Mouse (Mus musculus) forebrain, embryonic 13.5 days (tissue): ENCODE measurements at regions not wholly inside any gene's neighbourhood (a gene's known extent, or its start where the extent isn't known, plus 50 kb on each side); places are given as distances from the start of the nearest gene placed in this dataset.
A peak's percentile ranks its signal among the peaks of the same experiment; 100 is the strongest.

Experiments
- ATAC-seq: fragments of 200-750 bp; cut with Nextera tagmentation; 2 replicates; pipeline ENCODE4 v1.8.0; 2017
- H3K27ac ChIP-seq: fragments of 300-500 bp; sonication (generic); 2 replicates; pipeline ENCODE4 v1.5.1; 2015; ENCODE audit warnings: inconsistent platforms, mild to moderate bottlenecking, moderate library complexity
- H3K27me3 ChIP-seq: fragments of 300-500 bp; sonication (generic); 2 replicates; pipeline ENCODE4 v1.6.1; 2015; ENCODE audit warnings: mild to moderate bottlenecking, inconsistent platforms
- H3K36me3 ChIP-seq: fragments of 300-500 bp; sonication (generic); 2 replicates; pipeline ENCODE4 v1.6.1; 2015; ENCODE audit warnings: mild to moderate bottlenecking, inconsistent platforms; ENCODE audit not compliant: poor library complexity, severe bottlenecking
- H3K4me1 ChIP-seq: fragments of 300-500 bp; sonication (generic); 2 replicates; pipeline ENCODE4 v1.6.1; 2015; ENCODE audit warnings: inconsistent platforms
- H3K4me2 ChIP-seq: fragments of 300-500 bp; sonication (generic); 2 replicates; pipeline ENCODE4 v1.6.1; 2015; ENCODE audit warnings: inconsistent platforms, mild to moderate bottlenecking, moderate library complexity
- H3K4me3 ChIP-seq: fragments of 300-500 bp; sonication (generic); 2 replicates; pipeline ENCODE4 v1.5.1; 2015; ENCODE audit warnings: mild to moderate bottlenecking, inconsistent platforms
- H3K9ac ChIP-seq: fragments of 300-500 bp; sonication (generic); 2 replicates; pipeline ENCODE4 v1.6.1; 2015; ENCODE audit warnings: mild to moderate bottlenecking, inconsistent platforms
- H3K9me3 ChIP-seq: fragments of 300-500 bp; sonication (generic); replicated peaks from 2 replicates; pipeline ENCODE4 v1.6.1; 2016; ENCODE audit warnings: inconsistent platforms
- WGBS: fragments of 180-500 bp; shearing (Covaris S2); methylation state at CpG from one replicate; pipeline ENCODE4 v1.1.7; 2015; 5-methylcytosine and 5-hydroxymethylcytosine counted together

DNA sequence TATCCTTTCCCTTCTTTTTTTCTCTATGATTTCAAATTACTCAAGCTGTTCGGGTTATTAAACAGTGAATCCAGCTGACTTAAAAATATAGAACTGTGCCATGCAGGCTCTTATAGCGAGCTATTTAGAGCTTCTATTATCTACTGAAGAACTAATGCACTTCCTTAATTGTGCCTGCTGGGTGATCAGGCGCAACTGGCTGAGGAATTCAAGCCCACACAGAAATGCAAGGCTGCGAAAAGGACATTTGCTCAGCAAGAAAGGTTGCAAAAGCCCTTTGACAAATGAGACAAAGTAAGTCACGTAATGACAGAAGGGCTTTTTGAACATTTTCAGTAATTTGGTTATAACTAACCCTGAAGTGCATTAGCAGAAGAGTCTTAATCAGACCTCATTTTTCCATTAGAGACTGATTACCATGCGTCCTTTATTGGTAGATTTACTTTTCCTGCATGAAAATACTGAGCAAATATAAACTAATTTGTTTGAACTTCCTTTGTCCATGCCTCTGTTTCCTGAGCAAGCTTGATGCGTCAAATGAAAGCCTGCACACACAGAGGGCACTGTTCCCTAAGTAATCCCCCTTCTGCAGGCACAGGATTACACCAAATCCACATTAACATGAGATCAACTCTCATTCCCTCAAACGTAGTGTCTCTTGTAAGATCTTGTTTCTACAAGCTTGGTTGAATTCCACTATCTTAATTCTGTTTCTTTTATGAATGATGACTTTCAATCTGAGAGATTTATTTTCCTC, 1154.7 kb upstream of the Tenm3 start:
- no peak overlapping the region for H3K4me3 ChIP-seq
- no peak overlapping the region for H3K9ac ChIP-seq
- H3K9me3 ChIP-seq, result no peaks in the 10 kb centered on the region
- 0 out of 2 replicates have a peak, but pooled peaks cover 5% of the 10 kb centered on the region for H3K4me1 ChIP-seq
- WGBS, result 4% methylated on average over 8 of the region's 8 CpGs
- H3K4me2 ChIP-seq, result no peak overlapping the region; the same call in 1 of the 2 replicates
- H3K27ac ChIP-seq, result no peak overlapping the region
- H3K36me3 ChIP-seq, result no peaks in the 10 kb centered on the region
- peaks cover 21% of the 10 kb centered on the region for H3K27me3 ChIP-seq
- peak; percentile 87 for ATAC-seq
